Mouse (Mus musculus): ENCODE results near the gene Myom1.

DNA sequence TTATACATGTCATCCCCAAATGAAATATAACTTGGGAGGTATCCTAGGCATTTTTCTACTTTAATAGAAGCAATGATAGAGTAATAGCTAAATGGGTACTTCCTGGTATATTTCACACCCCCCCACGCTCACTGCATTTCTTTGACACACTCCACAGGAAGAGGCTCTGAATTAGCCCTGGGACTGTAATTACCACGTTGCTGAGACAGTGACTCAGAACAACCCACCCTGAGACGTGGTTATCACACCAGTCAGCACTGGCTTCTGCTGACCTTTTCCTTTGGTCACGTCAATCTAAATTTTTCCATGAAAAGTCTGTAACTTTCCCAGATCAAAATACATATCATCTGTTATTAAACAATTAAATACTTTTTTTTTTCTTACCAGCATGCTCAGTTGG lies 72.0 kb downstream of the Myom1 start:
- TF ChIP-seq CTCF (IDR thresholded peaks at IDR 0.05; ENCODE audit: borderline replicate concordance, insufficient read depth, low read depth, low read length), result no peak
- no peak for TF ChIP-seq POLR2A (IDR thresholded peaks at IDR 0.05; ENCODE audit: borderline replicate concordance, insufficient read depth, low read length)

All from cerebellum, adult 2 months (tissue).